Mouse (Mus musculus) hindbrain, embryonic 14.5 days (tissue): Measurements from ENCODE around the gene Crybb3. TPM values are rescaled to one million over a fixed set of nuclear protein-coding genes. Genes with fewer than 3 reads are reported as not detected.

Experiments
- ATAC-seq: fragments of 200-750 bp; cut with Nextera tagmentation; 2 replicates; pipeline ENCODE4 v1.8.0; 2017; ENCODE audit warnings: moderate number of reproducible peaks, mild to moderate bottlenecking, moderate TSS enrichment, moderate library complexity; ENCODE audit not compliant: low FRiP score
- DNase-seq: peaks from one replicate; pipeline ENCODE4 v3.0.0-alpha.2; 2015; ENCODE audit warnings: low spot score
- H3K27ac ChIP-seq: fragments of 300-500 bp; sonication (generic); 2 replicates; pipeline ENCODE4 v1.5.1; 2014; ENCODE audit warnings: mild to moderate bottlenecking, moderate library complexity
- H3K27me3 ChIP-seq: fragments of 300-500 bp; sonication (generic); 2 replicates; pipeline ENCODE4 v1.6.1; 2014; ENCODE audit warnings: mild to moderate bottlenecking, low read length, mixed read lengths; ENCODE audit not compliant: control insufficient read depth, insufficient read depth
- H3K36me3 ChIP-seq: fragments of 300-500 bp; sonication (generic); replicated peaks from 2 replicates; pipeline ENCODE4 v1.6.1; 2014; ENCODE audit not compliant: control insufficient read depth, insufficient read depth
- H3K4me1 ChIP-seq: fragments of 300-500 bp; sonication (generic); replicated peaks from 2 replicates; pipeline ENCODE4 v1.6.1; 2014; ENCODE audit warnings: antibody characterized with exemption, low read length, mixed read lengths; ENCODE audit not compliant: control insufficient read depth, insufficient read depth
- H3K4me2 ChIP-seq: fragments of 300-500 bp; sonication (generic); replicated peaks from 2 replicates; pipeline ENCODE4 v1.6.1; 2014; ENCODE audit warnings: mild to moderate bottlenecking, moderate library complexity
- H3K4me3 ChIP-seq: fragments of 300-500 bp; sonication (generic); replicated peaks from 2 replicates; pipeline ENCODE4 v1.5.1; 2014; ENCODE audit warnings: mild to moderate bottlenecking, low read length
- H3K9ac ChIP-seq: fragments of 300-500 bp; sonication (generic); 2 replicates; pipeline ENCODE4 v1.6.1; 2014
- H3K9me3 ChIP-seq: fragments of 300-500 bp; sonication (generic); 2 replicates; pipeline ENCODE4 v1.6.1; 2016; ENCODE audit warnings: low read length; ENCODE audit not compliant: control insufficient read depth
- WGBS: fragments of 180-500 bp; shearing (Covaris S2); extraction: QIAGEN DNeasy Blood & Tissue Kit; methylation state at CpG from one replicate; pipeline ENCODE4 v1.1.7; 2014; 5-methylcytosine and 5-hydroxymethylcytosine counted together
- polyA plus RNA-seq: library from polyadenylated mRNA; unstranded; fragments of >200 nt; fragmentation: Nextera tagmentation; extraction: Ambion mirVana; gene quantifications from 2 replicates; pipeline ENCODE4 v1.2.1, GENCODE M21; 2014

Gene Crybb3
- polyA plus RNA-seq, 1 experiment from 2014 or later, result 0.99 TPM

DNA sequence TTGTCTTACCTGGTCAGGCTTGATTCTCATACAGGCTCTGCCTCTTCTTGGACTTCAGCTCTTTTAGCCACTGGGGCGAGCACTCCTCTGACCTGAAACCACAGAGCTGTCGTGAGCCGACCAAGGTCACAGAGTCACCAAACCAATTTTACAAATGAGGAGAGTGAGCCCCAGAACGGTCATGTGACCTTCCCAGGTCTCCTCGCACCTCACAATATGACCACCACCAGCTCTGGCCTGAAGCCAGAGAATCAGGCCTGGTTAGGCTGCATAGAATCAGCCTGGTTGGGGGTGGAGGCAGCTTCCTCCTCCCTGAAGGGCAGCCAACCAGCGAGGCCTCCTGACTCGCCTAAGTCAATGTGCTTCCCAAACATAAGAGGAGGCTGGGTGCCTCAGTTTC lies 11.0 kb upstream of the Crybb3 start:
- H3K36me3 ChIP-seq, result no peaks in the 10 kb centered on the region
- no peak for ATAC-seq
- 75% methylated on average over 7 of the region's 7 CpGs for WGBS

DNA sequence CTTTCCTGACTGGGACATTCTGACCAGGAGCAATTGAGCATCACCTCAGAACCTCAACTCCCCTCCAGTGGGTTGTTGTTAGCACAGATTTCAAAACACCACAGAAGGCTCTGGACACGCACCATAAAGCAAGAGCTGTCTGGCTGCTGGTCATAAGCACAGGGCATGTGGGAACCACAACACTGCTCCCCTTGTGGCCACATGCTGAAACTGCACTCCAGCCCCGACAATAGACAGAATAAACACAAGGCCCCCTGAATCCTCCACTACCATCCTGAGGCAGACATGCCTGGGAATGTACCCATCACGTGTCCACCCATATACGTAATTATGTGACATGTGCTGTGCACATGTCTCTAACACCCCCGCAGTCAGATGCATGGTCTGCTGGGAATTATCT lies 9.8 kb upstream of the Crybb3 start:
- 39% methylated on average over 5 of the region's 5 CpGs for WGBS

More for the DNA sequence above, 11.0 kb upstream of the Crybb3 start:
- no peak overlapping the region for H3K4me3 ChIP-seq
- no peak overlapping the region for H3K9ac ChIP-seq
- no peaks in the 10 kb centered on the region for H3K9me3 ChIP-seq
- no peaks in the 10 kb centered on the region for H3K4me1 ChIP-seq
- no peak for DNase-seq
- no peak overlapping the region for H3K27ac ChIP-seq
- H3K4me2 ChIP-seq, result no peak overlapping the region
- H3K27me3 ChIP-seq, result no peaks in the 10 kb centered on the region

DNA sequence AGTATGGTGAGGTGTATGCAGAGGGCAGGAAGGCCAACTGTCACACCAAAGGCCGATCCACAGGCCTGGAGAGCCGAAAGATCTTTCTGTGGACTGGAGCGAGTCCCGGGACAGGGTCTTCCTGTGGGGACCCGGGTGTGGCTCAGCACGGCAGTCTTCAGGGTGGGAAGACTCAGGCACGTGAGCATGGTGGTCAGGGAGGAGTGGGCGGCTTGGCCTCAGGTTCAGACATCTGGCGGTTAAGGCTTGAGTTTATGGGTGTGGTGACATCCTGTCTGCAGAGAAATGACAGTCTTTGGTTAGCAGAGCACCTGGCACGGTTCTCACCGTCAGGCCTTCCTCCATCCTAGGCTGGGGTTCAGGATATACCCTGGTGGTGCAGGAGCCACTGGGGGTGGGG lies 9.4 kb upstream of the Crybb3 start:
- Histone ChIP-seq H3K27ac (no peak overlapping the region), H3K9me3 (no peaks in the 10 kb centered on the region), H3K4me2 (no peak overlapping the region), H3K36me3 (no peaks in the 10 kb centered on the region), H3K4me1 (peaks cover 11% of the 10 kb centered on the region; the same call in 1 of the 2 replicates), H3K9ac (no peak overlapping the region), H3K4me3 (no peak overlapping the region), H3K27me3 (no peaks in the 10 kb centered on the region)
- 92% methylated on average over 11 of the region's 11 CpGs for WGBS
- no peak for DNase-seq
- no peak for ATAC-seq

More for the DNA sequence above, 9.8 kb upstream of the Crybb3 start:
- H3K9me3 ChIP-seq, result no peaks in the 10 kb centered on the region
- peaks cover 7% of the 10 kb centered on the region; the same call in 1 of the 2 replicates for H3K4me1 ChIP-seq
- H3K27ac ChIP-seq, result no peak overlapping the region
- no peaks in the 10 kb centered on the region for H3K27me3 ChIP-seq
- peak; percentile 62 for DNase-seq
- no peak overlapping the region for H3K4me3 ChIP-seq
- H3K36me3 ChIP-seq, result no peaks in the 10 kb centered on the region
- no peak overlapping the region for H3K9ac ChIP-seq
- no peak overlapping the region for H3K4me2 ChIP-seq
- ATAC-seq, result peak; percentile 32; the same call in 1 of the 2 replicates

DNA sequence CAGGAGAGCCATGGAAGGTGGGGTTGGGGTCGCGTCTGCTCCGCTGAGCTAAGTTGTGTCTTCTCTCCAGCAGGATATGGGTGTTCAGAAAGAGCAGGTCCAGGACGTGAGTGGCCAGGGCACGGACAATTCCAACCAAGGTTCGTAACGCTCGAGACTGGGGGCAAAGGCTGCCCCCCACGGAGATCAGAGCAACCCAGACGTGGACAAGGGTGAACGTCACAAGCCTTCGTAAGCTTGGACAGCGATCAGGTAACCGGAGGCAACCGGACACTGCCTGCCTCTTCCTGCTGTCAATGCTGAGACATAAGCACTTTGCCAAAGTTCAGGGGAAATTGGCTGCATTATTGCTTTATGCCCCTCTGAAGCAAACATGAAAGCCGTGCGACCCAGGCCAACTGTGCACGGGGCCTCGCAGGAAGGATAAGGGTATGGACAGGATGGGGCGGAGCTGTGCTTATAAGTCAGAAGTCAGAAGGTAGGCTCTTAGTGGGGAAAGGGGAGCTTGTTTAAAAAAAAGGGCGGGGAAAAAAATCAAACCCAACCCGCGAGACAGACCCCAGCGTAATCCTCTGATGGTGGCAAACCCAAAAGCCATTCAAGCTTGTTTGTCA lies 8.8 kb upstream of the Crybb3 start:
- Histone ChIP-seq H3K4me3 (no peak overlapping the region), H3K27me3 (no peaks in the 10 kb centered on the region), H3K9ac (no peak overlapping the region), H3K4me1 (peaks cover 12% of the 10 kb centered on the region; the same call in 1 of the 2 replicates), H3K27ac (no peak overlapping the region), H3K9me3 (no peaks in the 10 kb centered on the region), H3K4me2 (no peak overlapping the region), H3K36me3 (no peaks in the 10 kb centered on the region)
- WGBS, result 91% methylated on average over 24 of the region's 24 CpGs
- DNase-seq, result no peak
- no peak for ATAC-seq

DNA sequence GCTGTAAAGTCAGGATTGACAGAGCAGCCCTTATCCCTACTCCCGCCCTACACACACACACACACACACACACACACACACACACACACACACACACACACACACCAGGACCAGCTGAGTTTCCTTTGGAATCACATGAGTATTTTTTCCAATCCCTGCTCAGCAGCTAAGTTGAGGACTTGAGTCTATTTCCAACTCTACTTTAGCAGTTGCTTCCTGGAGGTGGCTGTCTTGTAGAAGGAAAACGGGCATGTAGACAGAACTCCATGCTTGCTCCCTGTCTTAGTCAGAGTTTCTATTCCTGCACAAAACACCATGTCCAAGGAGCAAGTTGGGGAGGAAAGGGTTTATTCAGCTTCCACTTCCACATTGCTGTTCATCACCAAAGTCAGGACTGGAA lies 6.1 kb upstream of the Crybb3 start:
- no peak overlapping the region for H3K4me3 ChIP-seq
- H3K27ac ChIP-seq, result peak overlapping the region; percentile 52; the same call in 1 of the 2 replicates
- H3K9me3 ChIP-seq, result no peaks in the 10 kb centered on the region
- ATAC-seq, result no peak
- H3K36me3 ChIP-seq, result no peaks in the 10 kb centered on the region
- no peak for DNase-seq
- no peaks in the 10 kb centered on the region for H3K27me3 ChIP-seq
- H3K4me2 ChIP-seq, result no peak overlapping the region
- H3K9ac ChIP-seq, result no peak overlapping the region
- H3K4me1 ChIP-seq, result peaks cover 12% of the 10 kb centered on the region; the same call in 1 of the 2 replicates
- WGBS, result 94% methylated on average over 2 of the region's 2 CpGs

DNA sequence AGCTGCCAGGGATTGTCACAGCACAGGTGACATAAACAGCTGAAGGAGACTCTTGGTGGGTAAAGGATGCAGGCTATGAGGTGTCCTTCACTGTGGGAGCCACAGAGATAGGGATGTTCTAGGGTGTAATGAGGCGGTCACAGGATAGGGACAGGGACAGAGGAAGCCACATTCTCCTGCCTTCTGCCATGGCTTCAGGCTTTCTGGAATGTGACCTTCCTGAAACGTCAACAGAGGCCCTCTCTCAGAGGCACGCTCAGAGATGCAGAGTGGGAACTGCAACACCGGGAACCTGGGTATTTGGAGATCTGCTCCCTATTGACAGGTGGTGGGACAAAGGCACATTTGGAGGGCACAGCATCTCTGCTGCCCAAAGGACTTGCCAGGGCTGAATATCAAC lies 5.6 kb upstream of the Crybb3 start:
- WGBS, result 52% methylated on average over 4 of the region's 4 CpGs
- Histone ChIP-seq H3K4me2 (no peak overlapping the region), H3K9ac (no peak overlapping the region), H3K4me3 (no peak overlapping the region), H3K4me1 (peaks cover 12% of the 10 kb centered on the region; the same call in 1 of the 2 replicates), H3K36me3 (no peaks in the 10 kb centered on the region), H3K27me3 (no peaks in the 10 kb centered on the region), H3K9me3 (no peaks in the 10 kb centered on the region), H3K27ac (peak overlapping the region; percentile 52)
- DNase-seq (no peak), ATAC-seq (no peak)

DNA sequence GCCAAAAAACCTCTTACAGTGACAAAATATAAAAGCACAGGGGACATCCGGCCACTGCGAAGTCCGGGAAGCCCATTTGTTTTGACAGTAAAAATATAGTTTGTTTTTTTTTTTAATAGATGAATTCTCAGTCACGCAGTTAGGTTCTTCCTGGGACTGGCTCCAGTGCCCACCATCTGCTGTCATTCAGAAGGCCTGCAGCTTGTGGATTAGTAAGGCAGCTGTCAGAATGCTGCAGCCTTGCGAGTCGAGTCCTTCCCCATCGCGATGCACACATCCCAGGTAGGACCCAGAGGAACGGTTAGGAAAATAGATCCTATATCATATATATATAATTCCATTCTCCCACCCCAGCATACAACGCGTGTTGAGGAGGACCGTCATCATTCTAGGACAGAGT lies 5.1 kb upstream of the Crybb3 start:
- Histone ChIP-seq H3K27me3 (no peaks in the 10 kb centered on the region), H3K9ac (no peak overlapping the region), H3K4me3 (no peak overlapping the region), H3K9me3 (no peaks in the 10 kb centered on the region), H3K36me3 (no peaks in the 10 kb centered on the region), H3K27ac (peak overlapping the region; percentile 52), H3K4me1 (peaks cover 12% of the 10 kb centered on the region; the same call in 1 of the 2 replicates), H3K4me2 (no peak overlapping the region)
- ATAC-seq (no peak), DNase-seq (no peak)
- WGBS, result 66% methylated on average over 12 of the region's 12 CpGs

DNA sequence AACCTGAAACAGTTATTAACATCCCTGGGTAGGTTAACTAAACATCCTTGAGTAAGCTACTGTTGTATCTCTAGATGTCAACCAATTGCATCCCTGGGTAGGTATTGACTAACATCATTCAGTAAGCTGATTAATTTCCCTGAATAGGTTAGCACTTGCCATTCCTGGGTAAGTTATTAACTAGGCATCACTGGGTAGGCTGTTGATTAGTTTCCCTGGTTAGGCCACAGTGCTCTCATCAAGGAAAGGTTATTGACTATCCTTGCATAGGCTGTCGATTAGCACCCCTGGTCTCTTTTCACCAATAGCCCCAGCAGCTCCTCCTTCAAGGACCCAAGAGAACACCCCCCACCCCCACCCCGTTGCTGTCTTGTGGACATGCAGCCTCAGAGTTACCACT lies 4.5 kb upstream of the Crybb3 start:
- no peaks in the 10 kb centered on the region for H3K9me3 ChIP-seq
- H3K4me3 ChIP-seq, result no peak overlapping the region
- DNase-seq (no peak), ATAC-seq (no peak)
- H3K4me1 ChIP-seq, result peaks cover 12% of the 10 kb centered on the region; the same call in 1 of the 2 replicates
- WGBS, result 69% methylated on average over 2 of the region's 2 CpGs
- no peak overlapping the region for H3K9ac ChIP-seq
- H3K4me2 ChIP-seq, result no peak overlapping the region
- H3K27ac ChIP-seq, result peak overlapping the region; percentile 52
- no peaks in the 10 kb centered on the region for H3K36me3 ChIP-seq
- no peaks in the 10 kb centered on the region for H3K27me3 ChIP-seq

DNA sequence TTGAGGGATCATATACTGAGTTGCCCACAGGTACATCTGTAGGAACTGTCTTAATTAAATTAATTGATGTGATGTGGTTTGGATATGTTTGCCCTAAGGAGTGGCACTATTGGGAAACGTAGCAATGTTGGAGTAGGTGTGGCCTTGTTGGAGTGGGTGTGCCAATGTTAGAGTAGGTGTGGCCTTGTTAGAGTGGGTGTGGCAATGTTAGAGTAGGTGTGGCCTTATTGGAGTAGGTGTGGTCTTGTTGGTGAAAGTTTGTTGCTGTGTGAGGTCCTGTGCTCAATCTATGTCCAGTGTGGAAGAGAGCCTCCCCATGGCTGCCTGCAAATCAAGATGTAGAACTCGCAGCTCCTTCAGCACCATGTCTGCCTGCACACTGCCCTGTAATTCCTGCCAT lies 2.9 kb upstream of the Crybb3 start:
- Histone ChIP-seq H3K9me3 (no peaks in the 10 kb centered on the region), H3K9ac (no peak overlapping the region), H3K4me1 (peaks cover 12% of the 10 kb centered on the region; the same call in 1 of the 2 replicates), H3K4me3 (no peak overlapping the region), H3K27me3 (no peaks in the 10 kb centered on the region), H3K4me2 (no peak overlapping the region), H3K36me3 (no peaks in the 10 kb centered on the region), H3K27ac (no peak overlapping the region)
- no peak for ATAC-seq
- no peak for DNase-seq
- 87% methylated on average over 2 of the region's 2 CpGs for WGBS
